Mouse (Mus musculus) liver, adult 2 months (tissue): ENCODE results near the gene Tpra1. TPM values are rescaled to one million over a fixed set of nuclear protein-coding genes. Genes with fewer than 3 reads are reported as not detected.
A peak's percentile ranks its signal among the peaks of the same experiment; 100 is the strongest.

Experiments used
- DNase-seq: peaks from one replicate; pipeline ENCODE4 v3.0.0-alpha.2; 2011; ENCODE audit warnings: low read depth, low spot score; ENCODE audit errors: extremely low read depth
- H3K27ac ChIP-seq: fragments of 200-500 bp; replicated peaks from 2 replicates; pipeline ENCODE4 v1.5.1; 2012; ENCODE audit warnings: low read depth, mild to moderate bottlenecking, control low read depth, inconsistent platforms, low read length; ENCODE audit not compliant: insufficient read depth
- H3K27me3 ChIP-seq: fragments of 200-500 bp; 2 replicates; pipeline ENCODE4 v1.6.1; 2012; ENCODE audit warnings: mild to moderate bottlenecking, moderate library complexity, low read length, inconsistent platforms; ENCODE audit not compliant: control insufficient read depth, insufficient read depth
- H3K36me3 ChIP-seq: fragments of 200-500 bp; 2 replicates; pipeline ENCODE4 v1.6.1; 2012; ENCODE audit warnings: low read length, inconsistent platforms; ENCODE audit not compliant: control insufficient read depth, insufficient read depth
- H3K4me1 ChIP-seq: fragments of 200-500 bp; 2 replicates; pipeline ENCODE4 v1.6.1; 2011; ENCODE audit warnings: low read length; ENCODE audit not compliant: control insufficient read depth, insufficient read depth
- H3K4me3 ChIP-seq: fragments of 200-500 bp; 2 replicates; pipeline ENCODE4 v1.5.1; 2011; ENCODE audit warnings: low read depth, mild to moderate bottlenecking, control low read depth, low read length, moderate library complexity; ENCODE audit not compliant: insufficient read depth
- H3K79me2 ChIP-seq: fragments of 200-500 bp; 2 replicates; pipeline ENCODE4 v1.6.1; 2012; ENCODE audit warnings: inconsistent platforms, mild to moderate bottlenecking, low read length, moderate library complexity; ENCODE audit not compliant: control insufficient read depth, insufficient read depth
- H3K9ac ChIP-seq: fragments of 200-500 bp; 2 replicates; pipeline ENCODE4 v1.6.1; 2012; ENCODE audit warnings: low read depth, mild to moderate bottlenecking, control low read depth, inconsistent platforms, low read length
- CTCF ChIP-seq: fragments of 200-500 bp; IDR thresholded peaks from 2 replicates; pipeline ENCODE4 v1.5.1; 2011; ENCODE audit warnings: low read depth, low read length, control low read depth
- POLR2A ChIP-seq: fragments of 200-500 bp; IDR thresholded peaks from 2 replicates; pipeline ENCODE4 v1.6.1; 2011; ENCODE audit warnings: low read length, control low read depth; ENCODE audit not compliant: insufficient read depth; ENCODE audit errors: extremely low read depth
- WGBS: fragments of 180-500 bp; shearing (Covaris S2); methylation state at CpG from one replicate; pipeline ENCODE4 v1.1.7; 2018; 5-methylcytosine and 5-hydroxymethylcytosine counted together
- polyA plus RNA-seq: library from polyadenylated mRNA; depleted of rRNA; stranded (reverse); fragments of >200 nt; gene quantifications from 2 replicates; pipeline ENCODE4 v1.2.3, GENCODE M21; 2012
- total RNA-seq: library from RNA; depleted of rRNA; stranded (reverse); fragments of >200 nt; gene quantifications from 2 replicates; pipeline ENCODE4 v1.2.3, GENCODE M21; 2014

Tpra1 gene
- total and polyA plus RNA-seq, 2 experiments, result 15.8 to 76.3 TPM

GRCm38 (mm10) chr6:88884690-88885089 is 17.4 kb upstream of the Tpra1 start:
- H3K27ac ChIP-seq, result no peak overlapping the region
- no peak overlapping the region for H3K9ac ChIP-seq
- no peaks in the 10 kb centered on the region for H3K27me3 ChIP-seq
- no peak overlapping the region for H3K4me3 ChIP-seq
- peaks cover 5% of the 10 kb centered on the region; the same call in 1 of the 2 replicates for H3K4me1 ChIP-seq
- DNase-seq, result no peak
- H3K79me2 ChIP-seq, result no peaks in the 10 kb centered on the region
- TF ChIP-seq CTCF (no peak), POLR2A (no peak)
- no peaks in the 10 kb centered on the region for H3K36me3 ChIP-seq
- 98% methylated on average over 17 of the region's 17 CpGs for WGBS

DNA sequence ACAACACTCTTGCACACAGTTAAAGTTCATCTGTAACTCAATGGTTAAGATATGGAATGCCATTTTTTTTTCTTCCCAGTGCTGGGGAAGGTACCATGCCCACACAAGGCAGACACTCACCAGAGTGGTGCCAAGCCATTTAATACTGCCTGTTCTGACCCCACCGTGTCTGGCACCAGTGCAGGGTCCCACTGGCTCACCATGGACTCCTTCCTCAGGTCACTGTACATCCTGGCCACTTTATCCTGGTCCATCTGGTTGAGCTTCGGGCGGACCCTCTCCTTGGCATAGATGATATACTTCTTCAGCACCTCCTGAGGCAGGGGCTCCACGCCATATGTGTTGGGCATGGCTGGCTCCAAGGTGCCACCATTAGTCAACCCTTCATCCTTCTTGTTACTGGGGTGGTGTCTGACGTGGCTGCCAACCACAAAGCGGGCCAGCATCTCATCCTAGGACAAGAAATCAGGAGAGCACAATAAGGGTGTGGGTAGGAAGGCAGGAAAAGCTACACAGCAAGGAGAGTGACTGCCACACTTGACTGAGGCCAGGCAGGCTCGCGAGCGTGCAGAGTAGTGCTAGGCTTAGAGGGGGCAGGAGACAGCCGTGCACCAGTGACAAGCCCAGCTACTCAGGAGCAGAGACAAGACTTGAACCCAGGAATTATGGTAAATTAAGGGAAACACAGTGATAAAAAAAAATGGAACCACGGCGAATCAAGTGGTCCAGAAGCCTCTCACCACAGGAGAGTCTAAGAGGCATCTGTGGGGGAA is 16.2 kb upstream of the Tpra1 start:
- no peaks in the 10 kb centered on the region for H3K79me2 ChIP-seq
- WGBS, result 97% methylated on average over 12 of the region's 12 CpGs
- no peaks in the 10 kb centered on the region for H3K36me3 ChIP-seq
- no peak overlapping the region for H3K4me3 ChIP-seq
- no peak overlapping the region for H3K27ac ChIP-seq
- H3K27me3 ChIP-seq, result no peaks in the 10 kb centered on the region
- H3K4me1 ChIP-seq, result peaks cover 9% of the 10 kb centered on the region
- no peak for DNase-seq
- no peak overlapping the region for H3K9ac ChIP-seq
- TF ChIP-seq POLR2A, result no peak
- TF ChIP-seq CTCF, result no peak

DNA sequence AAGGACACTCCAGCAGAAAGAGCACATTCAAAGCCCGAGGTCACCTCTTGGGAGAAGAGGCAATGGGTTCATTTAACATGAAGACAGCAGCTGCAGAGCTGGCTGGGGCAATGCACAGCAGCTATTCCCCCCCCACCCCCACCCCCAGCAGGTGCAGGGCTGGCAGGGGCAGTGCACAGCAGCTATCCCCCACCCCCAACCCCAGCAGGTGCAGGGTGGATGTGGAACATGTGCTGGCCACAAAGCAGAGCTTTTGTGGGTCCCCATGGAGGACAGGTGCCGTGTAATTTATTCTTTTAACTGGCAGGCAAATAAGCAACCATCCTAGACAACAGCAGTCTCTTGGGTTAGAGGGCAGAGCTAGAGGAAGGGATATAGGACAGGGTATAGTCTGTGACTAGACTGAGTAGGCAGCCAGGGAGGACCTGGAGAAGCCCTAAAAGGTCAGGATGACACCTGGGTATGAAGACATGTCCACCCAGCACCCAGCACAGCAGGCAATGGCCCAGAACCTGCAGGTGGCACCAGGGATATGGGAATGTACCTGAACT is 15.6 kb upstream of the Tpra1 start:
- H3K27ac ChIP-seq, result no peak overlapping the region
- TF ChIP-seq POLR2A (no peak), CTCF (no peak)
- 92% methylated on average over 2 of the region's 2 CpGs for WGBS
- H3K79me2 ChIP-seq, result no peaks in the 10 kb centered on the region
- no peaks in the 10 kb centered on the region for H3K27me3 ChIP-seq
- H3K4me1 ChIP-seq, result peaks cover 9% of the 10 kb centered on the region
- no peak for DNase-seq
- H3K4me3 ChIP-seq, result no peak overlapping the region
- H3K36me3 ChIP-seq, result no peaks in the 10 kb centered on the region
- H3K9ac ChIP-seq, result no peak overlapping the region

GRCm38 (mm10) chr6:88889410-88890042 is 12.5 kb upstream of the Tpra1 start:
- peaks cover 9% of the 10 kb centered on the region for H3K4me1 ChIP-seq
- no peak overlapping the region for H3K4me3 ChIP-seq
- H3K27me3 ChIP-seq, result no peaks in the 10 kb centered on the region
- no peaks in the 10 kb centered on the region for H3K79me2 ChIP-seq
- DNase-seq, result peak; percentile 74
- TF ChIP-seq CTCF (no peak), POLR2A (no peak)
- 25% methylated on average over 13 of the region's 13 CpGs for WGBS
- no peaks in the 10 kb centered on the region for H3K36me3 ChIP-seq
- H3K9ac ChIP-seq, result no peak overlapping the region
- H3K27ac ChIP-seq, result no peak overlapping the region

- no peak overlapping the region for H3K9ac ChIP-seq
- H3K36me3 ChIP-seq, result no peaks in the 10 kb centered on the region
- H3K4me1 ChIP-seq, result peaks cover 9% of the 10 kb centered on the region
- H3K27me3 ChIP-seq, result no peaks in the 10 kb centered on the region
- no peak overlapping the region for H3K4me3 ChIP-seq
- WGBS, result 93% methylated on average over 7 of the region's 7 CpGs
- H3K27ac ChIP-seq, result no peak overlapping the region
- H3K79me2 ChIP-seq, result no peaks in the 10 kb centered on the region
- no peak for TF ChIP-seq CTCF
- no peak for TF ChIP-seq POLR2A
- no peak for DNase-seq
These were observed 11.2 kb upstream of the Tpra1 start for GRCm38 (mm10) chr6:88890832-88891231.
